25 mouse cellular contexts compared by ENCODE assay signal in the genomic region with DNA sequence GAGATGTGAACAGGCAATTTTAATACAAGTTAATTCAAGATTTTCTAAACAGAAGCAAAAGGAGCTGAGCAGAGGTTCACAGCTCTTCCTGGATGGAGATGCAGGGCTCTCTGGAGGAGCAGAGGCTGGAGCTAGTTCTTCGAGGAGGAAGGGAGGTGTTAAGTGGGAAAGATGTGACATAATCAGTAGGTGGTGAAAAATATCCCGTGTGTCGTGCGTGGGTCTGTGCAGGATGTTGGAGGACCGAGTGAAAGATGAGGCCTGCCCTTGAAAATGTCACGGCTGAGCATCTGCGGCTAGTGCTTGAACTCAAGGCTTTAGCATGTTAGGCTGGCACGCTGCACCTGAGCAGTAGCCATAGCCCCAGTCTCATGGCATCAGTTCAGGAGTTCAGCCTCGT. TPM values are rescaled to one million over a fixed set of nuclear protein-coding genes. Genes with fewer than 3 reads are reported as not detected.
"Had no signal": no experiment of that assay in that cellular context is flagged by ENCODE, and none has a peak within 500 bp of the region (broad histone marks: within the 10 kb centered on the region; RNA-seq: fewer than 3 reads in every experiment).

No protein-coding gene starts in this region.

- H3K36me3 ChIP-seq: limb, embryonic 13.5 days; neural tube, embryonic 12.5 days had no signal

- H3K9ac ChIP-seq: limb, embryonic 13.5 days; liver, embryonic 14.5 days; neural tube, embryonic 12.5 days had no signal

- DNase-seq: kidney, adult 11 months; kidney, adult 9 months; kidney, postnatal 36 days; layer of hippocampus, adult 9-11 months; layer of hippocampus, postnatal 36 days; lung, adult 18-20 months; lung, postnatal 36 days; midbrain, embryonic 14.5 days; retina, postnatal 1 day; thymus, adult 18-20 months; thymus, postnatal 14 days had no signal

- H3K9me3 ChIP-seq: limb, embryonic 13.5 days; neural tube, embryonic 12.5 days had no signal

- H3K27ac ChIP-seq: kidney, postnatal 0 days; limb, embryonic 13.5 days; liver, embryonic 14.5 days; neural tube, embryonic 12.5 days had no signal

- H3K4me2 ChIP-seq: limb, embryonic 13.5 days; neural tube, embryonic 12.5 days had no signal

- H3K27me3 ChIP-seq: neural tube, embryonic 12.5 days had no signal

- H3K4me1 ChIP-seq: limb, embryonic 13.5 days; neural tube, embryonic 12.5 days had no signal

- ATAC-seq: lung, postnatal 0 days had no signal

- H3K4me3 ChIP-seq: limb, embryonic 13.5 days; neural tube, embryonic 12.5 days had no signal

RNA-seq across cellular contexts. Expression of gene Mei1, which starts 15.8 kb away (rescaled TPM):
- total RNA-seq: liver, adult 2 months; megakaryocyte progenitor cell, adult 5-6 weeks; monocyte, adult 5-6 weeks; neutrophil, adult 5-6 weeks had no signal
- polyA plus RNA-seq: intestine, embryonic 14.5 days; liver, adult 2 months; liver, embryonic 14.5 days; lung, postnatal 0 days had no signal

RNA-seq across cellular contexts. Expression of gene 4930407I10Rik, which starts 26.7 kb away (rescaled TPM):
- total RNA-seq: layer of hippocampus, adult 18-20 months; layer of hippocampus, postnatal 36 days; left cerebral cortex, postnatal 36 days; liver, adult 2 months; megakaryocyte progenitor cell, adult 5-6 weeks; monocyte, adult 5-6 weeks; neutrophil, adult 5-6 weeks had no signal
- polyA plus RNA-seq: intestine, embryonic 14.5 days; kidney, postnatal 0 days; liver, adult 2 months; liver, embryonic 14.5 days; lung, postnatal 0 days; small intestine, adult 2 months; stomach, embryonic 16.5 days had no signal
